Mouse (Mus musculus) embryonic facial prominence, embryonic 11.5 days (tissue): Measurements from ENCODE around the gene Nsdhl. TPM values are rescaled to one million over a fixed set of nuclear protein-coding genes. Genes with fewer than 3 reads are reported as not detected.
A peak's percentile ranks its signal among the peaks of the same experiment; 100 is the strongest.

Experiments used
- ATAC-seq: fragments of 200-750 bp; cut with Nextera tagmentation; replicated peaks from 2 replicates; pipeline ENCODE4 v1.8.0; 2017; ENCODE audit warnings: low read depth; ENCODE audit not compliant: insufficient number of reproducible peaks, low FRiP score, low TSS enrichment
- DNase-seq: peaks from one replicate; pipeline ENCODE4 v3.0.0-alpha.2; 2015; ENCODE audit warnings: low spot score
- H3K27ac ChIP-seq: fragments of 300-500 bp; sonication (generic); replicated peaks from 2 replicates; pipeline ENCODE4 v1.5.1; 2014; ENCODE audit warnings: mild to moderate bottlenecking, low read depth, low read length, control low read depth
- H3K27me3 ChIP-seq: fragments of 300-500 bp; sonication (generic); 2 replicates; pipeline ENCODE4 v1.6.1; 2014; ENCODE audit warnings: mild to moderate bottlenecking, low read length, moderate library complexity, mixed read lengths; ENCODE audit not compliant: control insufficient read depth, insufficient read depth
- H3K36me3 ChIP-seq: fragments of 300-500 bp; sonication (generic); replicated peaks from 2 replicates; pipeline ENCODE4 v1.6.1; 2014; ENCODE audit warnings: low read depth, mild to moderate bottlenecking, low read length, moderate library complexity, mixed read lengths; ENCODE audit not compliant: control insufficient read depth, insufficient read depth
- H3K4me1 ChIP-seq: fragments of 300-500 bp; sonication (generic); 2 replicates; pipeline ENCODE4 v1.6.1; 2014; ENCODE audit warnings: low read length, mixed read lengths; ENCODE audit not compliant: control insufficient read depth, insufficient read depth
- H3K4me2 ChIP-seq: fragments of 300-500 bp; sonication (generic); 2 replicates; pipeline ENCODE4 v1.6.1; 2014; ENCODE audit warnings: low read depth, mild to moderate bottlenecking, control low read depth, low read length, moderate library complexity
- H3K4me3 ChIP-seq: fragments of 300-500 bp; sonication (generic); 2 replicates; pipeline ENCODE4 v1.5.1; 2014; ENCODE audit warnings: low read depth, low read length, control low read depth
- H3K9ac ChIP-seq: fragments of 300-500 bp; sonication (generic); replicated peaks from 2 replicates; pipeline ENCODE4 v1.6.1; 2014; ENCODE audit warnings: mild to moderate bottlenecking, control low read depth, low read length
- H3K9me3 ChIP-seq: fragments of 300-500 bp; sonication (generic); replicated peaks from 2 replicates; pipeline ENCODE4 v1.6.1; 2016; ENCODE audit warnings: mild to moderate bottlenecking, low read length, inconsistent platforms, mixed read lengths; ENCODE audit not compliant: control insufficient read depth
- WGBS: fragments of 180-500 bp; shearing (Covaris S2); extraction: QIAGEN DNeasy Blood & Tissue Kit; methylation state at CpG from one replicate; pipeline ENCODE4 v1.1.7; 2014; 5-methylcytosine and 5-hydroxymethylcytosine counted together
- polyA plus RNA-seq: library from polyadenylated mRNA; unstranded; fragments of >200 nt; fragmentation: Nextera tagmentation; extraction: Ambion mirVana; gene quantifications from 2 replicates; pipeline ENCODE4 v1.2.1, GENCODE M21; 2014

Nsdhl gene
- polyA plus RNA-seq, 1 experiment from 2014 or later: 37.0 TPM

DNA sequence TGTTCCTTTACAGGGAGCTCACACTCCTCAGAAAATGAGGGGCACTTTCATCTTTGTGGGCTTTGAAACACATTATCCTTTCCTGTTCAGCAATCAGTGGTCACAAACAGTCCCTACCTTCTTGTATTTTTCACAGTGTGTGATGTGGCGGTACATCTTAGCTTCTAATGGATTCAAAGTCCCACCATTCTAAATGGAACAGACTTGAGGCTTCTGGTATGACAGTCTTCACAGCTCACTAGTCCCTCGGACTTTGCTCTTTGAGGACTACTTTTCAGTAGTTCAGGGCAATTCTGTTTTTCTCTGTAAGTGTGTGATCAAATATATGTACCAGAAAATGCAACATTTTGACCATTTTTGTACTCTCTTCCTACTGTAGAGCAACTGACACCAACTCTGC is 3.0 kb downstream of the Nsdhl start:
- Histone ChIP-seq H3K9me3 (no peaks in the 10 kb centered on the region), H3K36me3 (no peaks in the 10 kb centered on the region), H3K27me3 (no peaks in the 10 kb centered on the region), H3K4me3 (no peak overlapping the region), H3K4me2 (no peak overlapping the region), H3K27ac (no peak overlapping the region), H3K9ac (no peak overlapping the region), H3K4me1 (no peaks in the 10 kb centered on the region)
- ATAC-seq (no peak), DNase-seq (no peak)
- 93% methylated on average over 2 of the region's 2 CpGs for WGBS

- H3K27ac ChIP-seq: no peak overlapping the region
- no peaks in the 10 kb centered on the region for H3K27me3 ChIP-seq
- no peak overlapping the region for H3K4me2 ChIP-seq
- no peak overlapping the region for H3K4me3 ChIP-seq
- no peak overlapping the region for H3K9ac ChIP-seq
- H3K4me1 ChIP-seq: no peaks in the 10 kb centered on the region
- DNase-seq: no peak
- 79% methylated on average over 4 of the region's 4 CpGs for WGBS
- H3K36me3 ChIP-seq: no peaks in the 10 kb centered on the region
- no peaks in the 10 kb centered on the region for H3K9me3 ChIP-seq
- ATAC-seq: no peak
Observed at GRCm38 (mm10) chrX:72953464-72953863, 35.1 kb downstream of the Nsdhl start.

DNA sequence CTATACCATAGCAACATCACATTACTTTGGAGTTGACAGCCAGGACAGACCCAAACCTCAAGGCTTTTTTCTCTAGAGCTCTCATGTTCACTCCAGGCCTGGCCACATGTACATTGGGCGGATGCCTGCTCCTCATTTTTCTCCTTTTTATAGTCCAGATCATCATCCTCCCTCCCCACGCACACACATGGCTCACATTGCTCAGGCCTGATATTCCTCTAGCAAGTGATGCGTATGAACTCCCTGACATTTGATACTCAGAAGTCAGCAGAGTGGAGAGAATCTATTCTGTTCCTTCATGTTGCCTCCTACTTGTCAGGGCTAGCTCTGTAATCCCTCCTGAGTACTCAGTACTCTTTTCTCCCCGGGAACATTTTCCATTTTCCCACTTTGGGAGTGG is 38.1 kb downstream of the Nsdhl start:
- DNase-seq: no peak
- Histone ChIP-seq H3K4me3 (no peak overlapping the region), H3K4me2 (no peak overlapping the region), H3K27me3 (no peaks in the 10 kb centered on the region), H3K4me1 (no peaks in the 10 kb centered on the region), H3K27ac (no peak overlapping the region), H3K9ac (no peak overlapping the region), H3K36me3 (no peaks in the 10 kb centered on the region), H3K9me3 (no peaks in the 10 kb centered on the region)
- 87% methylated on average over 4 of the region's 4 CpGs for WGBS
- no peak for ATAC-seq

DNA sequence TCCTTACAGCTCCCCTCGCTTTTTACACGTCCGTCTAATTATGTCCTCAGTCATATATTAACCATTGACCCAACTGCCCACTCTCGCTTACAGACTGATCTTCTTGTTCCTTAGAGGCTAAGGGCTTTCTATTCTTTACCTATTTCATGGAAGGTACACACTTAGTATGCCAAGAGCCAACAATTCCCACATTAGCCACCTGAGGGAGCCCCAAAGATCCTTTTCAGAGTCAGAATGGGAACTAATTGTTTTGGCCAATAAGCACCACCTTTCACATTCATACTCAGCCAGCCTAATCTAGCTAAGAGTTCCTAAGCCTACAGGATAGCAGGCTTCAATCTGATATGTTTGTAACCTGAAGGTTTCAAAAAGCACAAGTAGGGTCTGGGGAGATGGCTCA is 42.1 kb downstream of the Nsdhl start:
- H3K4me1 ChIP-seq: no peaks in the 10 kb centered on the region
- DNase-seq (peak; percentile 2), ATAC-seq (no peak)
- H3K27me3 ChIP-seq: no peaks in the 10 kb centered on the region
- H3K27ac ChIP-seq: no peak overlapping the region
- H3K36me3 ChIP-seq: no peaks in the 10 kb centered on the region
- no peak overlapping the region for H3K4me2 ChIP-seq
- no peak overlapping the region for H3K4me3 ChIP-seq
- WGBS: 73% methylated on average over 4 of the region's 4 CpGs
- H3K9ac ChIP-seq: no peak overlapping the region
- no peaks in the 10 kb centered on the region for H3K9me3 ChIP-seq

DNA sequence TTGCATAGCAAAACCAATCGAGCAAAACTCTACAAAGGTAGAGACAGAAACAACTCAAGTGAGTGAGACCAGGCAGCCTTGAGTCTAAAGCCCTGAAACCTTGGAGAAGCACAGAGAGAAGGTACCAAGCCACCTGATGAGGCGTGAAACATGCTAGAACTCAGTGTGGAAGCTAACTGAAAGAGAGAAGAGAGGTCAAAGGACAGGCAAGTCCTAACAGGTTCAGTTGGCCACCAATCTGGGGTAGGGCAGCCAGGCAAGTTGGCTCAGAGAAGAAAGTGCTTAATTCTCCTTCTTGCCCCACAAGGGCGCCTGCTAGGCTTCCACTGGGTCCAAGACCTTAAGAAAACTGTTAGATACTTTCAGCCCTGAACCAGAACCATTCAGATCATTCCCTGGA is 43.2 kb downstream of the Nsdhl start:
- Histone ChIP-seq H3K4me3 (no peak overlapping the region), H3K36me3 (no peaks in the 10 kb centered on the region), H3K4me1 (no peaks in the 10 kb centered on the region), H3K27ac (no peak overlapping the region), H3K27me3 (no peaks in the 10 kb centered on the region), H3K9ac (no peak overlapping the region), H3K4me2 (no peak overlapping the region), H3K9me3 (no peaks in the 10 kb centered on the region)
- no peak for DNase-seq
- no peak for ATAC-seq
- WGBS: 71% methylated on average over 3 of the region's 3 CpGs

DNA sequence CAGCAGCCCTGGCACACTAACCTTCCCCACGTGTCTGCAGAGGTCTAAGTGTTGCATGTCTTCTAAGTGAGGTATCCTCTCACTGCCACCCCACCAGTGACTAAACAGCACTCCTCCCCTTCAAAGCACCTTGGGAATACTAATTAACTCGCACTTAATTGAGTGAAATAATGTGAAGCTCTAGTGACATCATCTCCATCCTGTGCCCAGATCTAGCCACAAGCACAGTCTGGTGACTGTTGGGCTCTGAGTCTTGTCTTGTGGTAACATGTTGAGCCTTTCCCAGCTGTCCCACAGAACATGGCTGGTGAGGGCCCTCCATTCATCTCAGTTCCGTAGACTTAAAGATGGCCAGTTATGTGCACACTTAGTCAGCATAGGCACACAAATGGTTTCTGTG is 44.4 kb downstream of the Nsdhl start:
- Histone ChIP-seq H3K9me3 (no peaks in the 10 kb centered on the region), H3K27ac (no peak overlapping the region), H3K4me3 (no peak overlapping the region), H3K4me1 (no peaks in the 10 kb centered on the region), H3K9ac (no peak overlapping the region), H3K4me2 (no peak overlapping the region), H3K36me3 (no peaks in the 10 kb centered on the region), H3K27me3 (no peaks in the 10 kb centered on the region)
- 83% methylated on average over 3 of the region's 3 CpGs for WGBS
- DNase-seq (no peak), ATAC-seq (no peak)

DNA sequence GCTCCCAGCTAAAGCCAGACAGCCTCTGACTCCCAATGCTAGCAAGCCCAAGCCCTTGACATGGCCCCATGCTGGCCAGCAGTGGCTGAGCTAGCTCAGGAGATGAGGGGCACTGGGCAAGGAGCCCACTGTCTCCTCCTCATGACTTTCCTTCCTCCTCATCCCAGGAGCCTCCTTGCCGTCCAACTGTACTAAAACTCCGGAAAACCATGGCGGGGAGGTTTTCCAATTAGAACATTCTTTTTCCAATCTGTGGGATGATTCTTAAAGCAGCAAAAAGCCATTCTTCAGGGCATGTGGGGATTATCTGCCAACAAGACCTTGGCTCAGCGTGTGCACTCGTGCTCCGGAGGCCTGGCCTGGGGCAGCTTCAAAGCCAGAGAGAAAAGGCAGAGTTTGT is 64.5 kb downstream of the Nsdhl start:
- ATAC-seq: no peak
- DNase-seq: no peak
- no peak overlapping the region for H3K4me3 ChIP-seq
- WGBS: 59% methylated on average over 6 of the region's 6 CpGs
- H3K9me3 ChIP-seq: no peaks in the 10 kb centered on the region
- H3K4me1 ChIP-seq: no peaks in the 10 kb centered on the region
- H3K36me3 ChIP-seq: no peaks in the 10 kb centered on the region
- no peak overlapping the region for H3K9ac ChIP-seq
- H3K4me2 ChIP-seq: no peak overlapping the region
- no peaks in the 10 kb centered on the region for H3K27me3 ChIP-seq
- H3K27ac ChIP-seq: no peak overlapping the region

DNA sequence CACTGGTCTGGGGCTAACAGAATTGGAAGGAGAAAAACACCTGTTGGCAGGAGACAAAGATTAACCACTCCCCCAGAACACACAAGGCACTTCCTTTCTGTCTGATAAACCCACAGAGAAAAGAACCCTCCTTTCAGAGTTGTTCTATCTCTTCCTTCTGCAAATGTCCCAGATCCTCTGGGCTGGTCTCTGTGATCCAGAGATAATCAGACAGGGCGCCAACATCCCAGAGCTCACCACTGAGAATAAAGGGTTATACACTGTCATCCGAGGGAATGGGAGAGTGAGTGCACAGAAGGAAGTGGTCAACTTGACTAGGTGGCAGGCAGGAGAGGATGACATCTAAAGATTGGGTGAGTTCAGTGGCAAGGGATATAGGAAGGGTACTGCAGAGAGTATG is 67.2 kb downstream of the Nsdhl start:
- WGBS: 88% methylated on average over 2 of the region's 2 CpGs
- ATAC-seq: no peak
- no peaks in the 10 kb centered on the region for H3K4me1 ChIP-seq

More for the DNA sequence above, 67.2 kb downstream of the Nsdhl start:
- H3K4me3 ChIP-seq: no peak overlapping the region
- no peak overlapping the region for H3K27ac ChIP-seq
- H3K4me2 ChIP-seq: no peak overlapping the region
- no peaks in the 10 kb centered on the region for H3K36me3 ChIP-seq
- H3K27me3 ChIP-seq: no peaks in the 10 kb centered on the region
- no peak overlapping the region for H3K9ac ChIP-seq
- DNase-seq: no peak
- no peaks in the 10 kb centered on the region for H3K9me3 ChIP-seq
